25 mouse cellular contexts compared by ENCODE assay signal in the genomic region with DNA sequence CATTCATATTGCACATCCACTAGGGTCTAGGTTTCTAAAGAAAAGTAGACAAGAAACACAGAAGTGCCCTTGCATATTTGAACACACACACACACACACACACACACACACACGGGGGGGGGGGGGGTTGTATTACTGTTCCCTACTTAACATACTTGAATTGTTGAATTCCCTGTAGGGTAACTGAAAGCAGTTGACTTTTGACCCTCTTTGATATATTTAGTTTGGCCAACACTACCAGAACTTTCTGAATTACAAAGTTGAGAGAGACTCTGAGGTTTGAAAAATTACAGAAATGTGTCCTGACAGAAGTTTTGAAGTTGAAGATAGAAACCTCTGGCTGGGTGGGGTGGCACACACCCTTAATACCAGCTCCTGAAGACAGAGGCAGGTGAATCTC. TPM values are rescaled to one million over a fixed set of nuclear protein-coding genes. Genes with fewer than 3 reads are reported as not detected.
DNase-seq lines count a peak whose midpoint lies in the region; ATAC-seq and TF ChIP-seq lines count a peak whose summit lies in the region.
"Had no signal": no experiment of that assay in that cellular context is flagged by ENCODE, and none has a peak within 500 bp of the region (broad histone marks: within the 10 kb centered on the region; RNA-seq: fewer than 3 reads in every experiment).

No protein-coding gene starts in this region.

- ATAC-seq in kidney, embryonic 15.5 days (replicated peaks; ENCODE audit: low FRiP score), result no peak
- ATAC-seq in lung, embryonic 16.5 days (ENCODE audit: low read depth), result no peak
- ATAC-seq: activated CD4-positive, CD25-positive, alpha-beta regulatory T cell, adult 4 months; forebrain, embryonic 15.5 days; hindbrain, embryonic 16.5 days had no signal

- no peak for TF ChIP-seq CTCF in gastrocnemius, adult 2 months (IDR thresholded peaks at IDR 0.05)
- TF ChIP-seq CTCF in lung, adult 2 months (IDR thresholded peaks at IDR 0.05; ENCODE audit: insufficient read depth, low read length), result no peak

- no peaks in the 10 kb centered on the region for H3K36me3 ChIP-seq in kidney, embryonic 15.5 days
- H3K36me3 ChIP-seq in lung, embryonic 16.5 days (ENCODE audit: control insufficient read depth, insufficient read depth, low read length), result no peaks in the 10 kb centered on the region
- H3K36me3 ChIP-seq: embryonic facial prominence, embryonic 12.5 days; embryonic facial prominence, embryonic 15.5 days; forebrain, embryonic 12.5 days; forebrain, embryonic 15.5 days; hindbrain, embryonic 10.5 days; hindbrain, embryonic 13.5 days had no signal

- no peaks in the 10 kb centered on the region for H3K27me3 ChIP-seq in kidney, embryonic 15.5 days
- H3K27me3 ChIP-seq in lung, embryonic 16.5 days (ENCODE audit: control insufficient read depth, insufficient read depth, low read depth, low read length), result no peaks in the 10 kb centered on the region
- H3K27me3 ChIP-seq: embryonic facial prominence, embryonic 12.5 days; embryonic facial prominence, embryonic 15.5 days; forebrain, embryonic 15.5 days; hindbrain, embryonic 13.5 days had no signal

- H3K9me3 ChIP-seq in kidney, embryonic 15.5 days (replicated peaks), result no peaks in the 10 kb centered on the region
- no peaks in the 10 kb centered on the region for H3K9me3 ChIP-seq in lung, embryonic 16.5 days (ENCODE audit: control insufficient read depth, low read length)
- H3K9me3 ChIP-seq: embryonic facial prominence, embryonic 12.5 days; embryonic facial prominence, embryonic 15.5 days; forebrain, embryonic 12.5 days; forebrain, embryonic 15.5 days; hindbrain, embryonic 10.5 days; hindbrain, embryonic 13.5 days had no signal

- TF ChIP-seq POLR2A in lung, adult 2 months (IDR thresholded peaks at IDR 0.05; ENCODE audit: borderline replicate concordance, extremely low read depth, low read depth, low read length), result no peak

- no peak overlapping the region for H3K4me3 ChIP-seq in gastrocnemius, adult 2 months
- H3K4me3 ChIP-seq in kidney, embryonic 15.5 days (replicated peaks), result no peak overlapping the region
- H3K4me3 ChIP-seq in lung, embryonic 16.5 days (ENCODE audit: low read length), result no peak overlapping the region
- H3K4me3 ChIP-seq in lung, adult 2 months (replicated peaks; ENCODE audit: extremely low read depth, low read depth, low read length), result no peak overlapping the region
- H3K4me3 ChIP-seq in brown adipose tissue, adult 24 weeks (ENCODE audit: insufficient read depth, low read depth, low read length), result no peak overlapping the region
- H3K4me3 ChIP-seq: embryonic facial prominence, embryonic 12.5 days; embryonic facial prominence, embryonic 15.5 days; erythroblast, embryonic 14.5 days; forebrain, embryonic 12.5 days; forebrain, embryonic 15.5 days; hindbrain, embryonic 10.5 days; hindbrain, embryonic 13.5 days had no signal

- DNase-seq in gastrocnemius, adult 2 months, result no peak
- DNase-seq in gastrocnemius, adult 8-10 months (ENCODE audit: low spot score in 2 of 2), result no peak
- DNase-seq in kidney, adult 11 months, result no peak
- no peak for DNase-seq in lung, adult 2 months
- no peak for DNase-seq in layer of hippocampus, adult 11-12 months (ENCODE audit: low spot score)
- DNase-seq: adrenal gland, adult 8-10 months; adrenal gland, postnatal 25 days; cerebellum, adult 2 months; cerebellum, adult 9-11 months; cerebellum, postnatal 25 days; gastrocnemius, postnatal 14 days; heart, adult 18-20 months had no signal

- H3K4me1 ChIP-seq in kidney, embryonic 15.5 days, result peaks cover 22% of the 10 kb centered on the region
- H3K4me1 ChIP-seq in lung, embryonic 16.5 days (replicated peaks; ENCODE audit: control insufficient read depth, insufficient read depth, low read length), result peaks cover 20% of the 10 kb centered on the region
- peaks cover 2% of the 10 kb centered on the region for H3K4me1 ChIP-seq in lung, adult 2 months (ENCODE audit: control insufficient read depth, insufficient read depth, low read length)
- peaks cover 2% of the 10 kb centered on the region for H3K4me1 ChIP-seq in brown adipose tissue, adult 24 weeks (ENCODE audit: control insufficient read depth, insufficient read depth, insufficient read length, low read length)
- H3K4me1 ChIP-seq: forebrain, embryonic 12.5 days; forebrain, embryonic 15.5 days had no signal

- no peak overlapping the region for H3K4me2 ChIP-seq in kidney, embryonic 15.5 days
- no peak overlapping the region for H3K4me2 ChIP-seq in lung, embryonic 16.5 days (ENCODE audit: low read depth, low read length)
- H3K4me2 ChIP-seq: embryonic facial prominence, embryonic 12.5 days; embryonic facial prominence, embryonic 15.5 days; forebrain, embryonic 12.5 days; forebrain, embryonic 15.5 days; heart, embryonic 11.5 days; hindbrain, embryonic 13.5 days had no signal

- 71% methylated on average over 1 of the region's 1 CpGs for WGBS in kidney, embryonic 15.5 days
- WGBS in lung, embryonic 16.5 days, result 33% methylated on average over 1 of the region's 1 CpGs
- WGBS in lung, adult 2 months, result 44% methylated on average over 1 of the region's 1 CpGs

- peak overlapping the region; percentile 87; the same call in 1 of the 2 replicates for H3K27ac ChIP-seq in gastrocnemius, adult 2 months
- H3K27ac ChIP-seq in kidney, embryonic 15.5 days, result peak overlapping the region; percentile 45; the same call in 1 of the 2 replicates
- peak overlapping the region; percentile 77 for H3K27ac ChIP-seq in lung, embryonic 16.5 days (ENCODE audit: low read length)
- peak overlapping the region; percentile 98 for H3K27ac ChIP-seq in brown adipose tissue, adult 24 weeks (replicated peaks; ENCODE audit: low read depth, low read length)
- H3K27ac ChIP-seq: embryonic facial prominence, embryonic 12.5 days; embryonic facial prominence, embryonic 15.5 days; forebrain, embryonic 12.5 days; forebrain, embryonic 15.5 days; hindbrain, embryonic 10.5 days; hindbrain, embryonic 13.5 days had no signal

- intact Hi-C loops in gastrocnemius, adult 2 months (cut with DNase I), result no loop called here

- no peak overlapping the region for H3K9ac ChIP-seq in kidney, embryonic 15.5 days
- no peak overlapping the region for H3K9ac ChIP-seq in lung, embryonic 16.5 days (ENCODE audit: low read length)
- H3K9ac ChIP-seq: embryonic facial prominence, embryonic 12.5 days; embryonic facial prominence, embryonic 15.5 days; forebrain, embryonic 12.5 days; forebrain, embryonic 15.5 days; hindbrain, embryonic 13.5 days had no signal

RNA-seq across cellular contexts. Expression of a gene that starts 32.2 kb away (rescaled TPM):
- 10 to 100 TPM; 18.3 to 50.1 TPM for total RNA-seq in gastrocnemius, adult 2 months (2021)
- total RNA-seq in gastrocnemius, adult 8-10 months (2022), result 10 to 100 TPM; 15.8 to 33.5 (median 25.7) TPM
- 16.2 and 16.9 TPM in 2 replicates for polyA plus RNA-seq in kidney, embryonic 15.5 days (2015; fragmentation: Nextera tagmentation; extraction: Ambion mirVana)
- 10.0 and 12.4 TPM in 2 replicates for polyA plus RNA-seq in lung, embryonic 16.5 days (2015; fragmentation: Nextera tagmentation; extraction: Ambion mirVana)
- 22.8 and 28.9 TPM in 2 replicates for polyA plus RNA-seq in lung, adult 2 months (2012; rRNA removed)
- 0.75 TPM in 1 of 2 replicates, not detected in the other for polyA plus RNA-seq in brown adipose tissue, adult 24 weeks (2012; ENCODE audit: insufficient read depth, insufficient read length, missing spikeins)
- total RNA-seq: adrenal gland, adult 8-10 months; adrenal gland, postnatal 25 days had no signal
- polyA plus RNA-seq: erythroblast, embryonic 14.5 days; forebrain, embryonic 15.5 days had no signal

Comparison
In these comparisons a context has a peak if more than half of its experiments do, and no peak if none do; other contexts are left out.
1. H3K27ac ChIP-seq: peak in every context shown above with its lines; median percentile 98 in brown adipose tissue, adult 24 weeks; 87 in gastrocnemius, adult 2 months; 77 in lung, embryonic 16.5 days; 45 in kidney, embryonic 15.5 days.